Mouse (Mus musculus) midbrain, embryonic 16.5 days (tissue): ENCODE measurements around the gene Tiprl. TPM values are rescaled to one million over a fixed set of nuclear protein-coding genes. Genes with fewer than 3 reads are reported as not detected.
A peak's percentile ranks its signal among the peaks of the same experiment; 100 is the strongest.

Experiments
- ATAC-seq: fragments of 200-750 bp; cut with Nextera tagmentation; 2 replicates; pipeline ENCODE4 v1.8.0; 2017; ENCODE audit warnings: moderate TSS enrichment
- H3K27ac ChIP-seq: fragments of 300-500 bp; sonication (generic); 2 replicates; pipeline ENCODE4 v1.5.1; 2014; ENCODE audit warnings: mild to moderate bottlenecking, low read length, mixed read lengths
- H3K27me3 ChIP-seq: fragments of 300-500 bp; sonication (generic); 2 replicates; pipeline ENCODE4 v1.6.1; 2014; ENCODE audit warnings: low read depth, low read length, mixed read lengths; ENCODE audit not compliant: control insufficient read depth, insufficient read depth
- H3K36me3 ChIP-seq: fragments of 300-500 bp; sonication (generic); 2 replicates; pipeline ENCODE4 v1.6.1; 2014; ENCODE audit warnings: mild to moderate bottlenecking, low read length, moderate library complexity, mixed read lengths; ENCODE audit not compliant: control insufficient read depth, insufficient read depth
- H3K4me1 ChIP-seq: fragments of 300-500 bp; sonication (generic); 2 replicates; pipeline ENCODE4 v1.6.1; 2014; ENCODE audit warnings: mild to moderate bottlenecking, low read length, mixed read lengths; ENCODE audit not compliant: control insufficient read depth, insufficient read depth
- H3K4me2 ChIP-seq: fragments of 300-500 bp; sonication (generic); 2 replicates; pipeline ENCODE4 v1.6.1; 2014; ENCODE audit warnings: mild to moderate bottlenecking, low read length, mixed read lengths
- H3K4me3 ChIP-seq: fragments of 300-500 bp; sonication (generic); 2 replicates; pipeline ENCODE4 v1.5.1; 2014; ENCODE audit warnings: low read depth, mild to moderate bottlenecking, low read length, moderate library complexity, mixed read lengths
- H3K9ac ChIP-seq: fragments of 300-500 bp; sonication (generic); 2 replicates; pipeline ENCODE4 v1.6.1; 2014; ENCODE audit warnings: low read depth, low read length, mixed read lengths
- H3K9me3 ChIP-seq: fragments of 300-500 bp; sonication (generic); replicated peaks from 2 replicates; pipeline ENCODE4 v1.6.1; 2014; ENCODE audit warnings: mild to moderate bottlenecking, low read length, mixed read lengths; ENCODE audit not compliant: control insufficient read depth, poor library complexity, severe bottlenecking
- WGBS: fragments of 180-500 bp; shearing (Covaris S2); extraction: QIAGEN DNeasy Blood & Tissue Kit; methylation state at CpG from one replicate; pipeline ENCODE4 v1.1.7; 2014; 5-methylcytosine and 5-hydroxymethylcytosine counted together
- polyA plus RNA-seq: library from polyadenylated mRNA; unstranded; fragments of >200 nt; fragmentation: Nextera tagmentation; extraction: Ambion mirVana; gene quantifications from 2 replicates; pipeline ENCODE4 v1.2.1, GENCODE M21; 2015

Tiprl gene
- polyA plus RNA-seq, 1 experiment from 2014 or later = 160 TPM

DNA sequence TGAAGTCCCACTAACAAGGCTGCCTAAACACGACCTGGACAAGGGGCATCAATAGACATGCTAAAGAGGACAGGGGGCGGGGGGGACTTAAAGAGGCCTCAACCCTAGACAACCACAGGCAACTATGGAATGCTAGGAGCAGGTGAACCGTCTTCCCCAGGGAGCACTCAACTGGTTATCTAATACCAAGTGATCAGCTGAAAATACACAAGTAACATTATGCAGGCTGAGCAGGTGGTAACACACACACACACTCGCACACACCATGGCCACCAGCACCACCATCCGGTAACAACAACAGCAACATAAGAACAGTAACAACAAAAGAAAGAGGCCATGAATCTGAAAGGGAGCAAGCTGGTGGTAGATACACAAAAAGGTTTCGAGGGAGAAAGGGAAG, 46.7 kb downstream of the Tiprl start:
- 77% methylated on average over 6 of the region's 6 CpGs for WGBS
- no peak overlapping the region for H3K4me2 ChIP-seq
- ATAC-seq = no peak
- H3K27me3 ChIP-seq = no peaks in the 10 kb centered on the region; the same call in 1 of the 2 replicates
- H3K9ac ChIP-seq = no peak overlapping the region
- H3K4me3 ChIP-seq = no peak overlapping the region
- no peak overlapping the region for H3K27ac ChIP-seq
- no peaks in the 10 kb centered on the region for H3K36me3 ChIP-seq
- H3K9me3 ChIP-seq = no peaks in the 10 kb centered on the region
- peaks cover 12% of the 10 kb centered on the region for H3K4me1 ChIP-seq

DNA sequence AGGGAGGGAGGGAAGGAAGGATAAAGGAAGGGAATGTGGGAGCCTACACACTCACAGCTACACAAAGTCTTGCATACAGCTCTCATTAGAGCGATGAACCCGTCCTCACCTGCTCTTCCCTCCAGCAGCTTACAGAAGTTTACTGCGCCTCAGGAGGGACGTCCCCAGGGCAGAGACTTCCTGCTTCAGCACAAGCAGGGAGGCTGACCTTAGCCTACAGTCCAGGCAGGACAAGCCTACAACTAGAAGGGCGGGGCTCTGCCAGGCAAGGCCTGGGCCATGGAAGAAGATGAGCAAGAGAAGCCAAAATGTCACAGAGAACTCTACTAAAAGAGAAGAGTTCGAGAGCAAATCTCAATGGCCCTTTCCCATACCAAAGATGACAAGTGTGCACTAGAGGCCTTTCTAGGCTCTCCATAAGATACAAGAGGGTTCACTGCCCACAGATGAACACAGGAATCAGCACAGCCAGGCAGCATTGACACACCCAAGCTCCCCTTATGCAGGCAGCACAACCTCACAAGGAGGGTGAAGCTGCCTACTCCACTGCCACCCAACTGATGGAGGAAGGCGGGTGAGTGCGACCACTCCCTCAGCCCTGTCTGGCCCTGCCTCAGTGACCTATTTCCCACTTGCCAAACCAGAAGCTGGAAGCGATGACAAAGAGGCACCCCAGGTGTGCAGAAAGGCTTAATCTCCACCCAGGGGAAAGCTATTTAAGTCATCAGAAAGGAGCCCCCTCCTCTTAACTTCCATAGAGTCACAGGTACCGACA, 47.8 kb downstream of the Tiprl start:
- H3K27ac ChIP-seq = no peak overlapping the region
- no peak for ATAC-seq
- 81% methylated on average over 10 of the region's 10 CpGs for WGBS

DNA sequence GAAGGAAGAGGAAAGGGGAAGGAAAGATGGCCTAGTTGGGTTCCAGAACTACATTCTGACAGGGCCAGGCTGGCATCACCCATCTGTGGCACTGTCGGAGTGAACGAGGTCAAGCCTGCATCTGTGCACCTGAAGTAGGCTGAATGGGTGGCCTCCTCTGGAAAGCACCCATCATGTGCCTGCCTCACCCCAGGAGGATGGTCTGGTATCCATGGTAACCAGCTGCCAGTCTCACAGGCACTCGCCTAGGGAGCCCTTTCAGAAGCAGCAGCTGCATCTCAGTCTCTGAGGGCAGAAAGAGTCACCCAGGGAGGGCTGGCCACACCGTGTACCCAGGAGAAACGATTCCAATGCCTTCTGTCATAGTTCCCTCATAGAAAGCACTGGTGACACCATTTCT, 49.4 kb downstream of the Tiprl start:
- no peaks in the 10 kb centered on the region for H3K36me3 ChIP-seq
- no peak overlapping the region for H3K4me3 ChIP-seq
- no peaks in the 10 kb centered on the region for H3K27me3 ChIP-seq
- H3K9me3 ChIP-seq = no peaks in the 10 kb centered on the region
- ATAC-seq = peak; percentile 66; the same call in 1 of the 2 replicates
- no peak overlapping the region for H3K9ac ChIP-seq
- no peak overlapping the region for H3K4me2 ChIP-seq
- no peak overlapping the region for H3K27ac ChIP-seq
- WGBS = 38% methylated on average over 5 of the region's 5 CpGs
- H3K4me1 ChIP-seq = peaks cover 4% of the 10 kb centered on the region; the same call in 1 of the 2 replicates

More for the DNA sequence above, 47.8 kb downstream of the Tiprl start:
- H3K9me3 ChIP-seq = no peaks in the 10 kb centered on the region
- H3K4me1 ChIP-seq = peaks cover 7% of the 10 kb centered on the region; the same call in 1 of the 2 replicates
- no peak overlapping the region for H3K4me3 ChIP-seq
- no peaks in the 10 kb centered on the region; the same call in 1 of the 2 replicates for H3K27me3 ChIP-seq
- no peak overlapping the region for H3K4me2 ChIP-seq
- no peaks in the 10 kb centered on the region for H3K36me3 ChIP-seq
- no peak overlapping the region for H3K9ac ChIP-seq

- Histone ChIP-seq H3K4me2 (no peak overlapping the region), H3K36me3 (no peaks in the 10 kb centered on the region), H3K9me3 (no peaks in the 10 kb centered on the region), H3K27me3 (no peaks in the 10 kb centered on the region), H3K9ac (no peak overlapping the region), H3K27ac (no peak overlapping the region), H3K4me3 (no peak overlapping the region), H3K4me1 (peaks cover 4% of the 10 kb centered on the region; the same call in 1 of the 2 replicates)
- 78% methylated on average over 12 of the region's 12 CpGs for WGBS
- peak; percentile 40; the same call in 1 of the 2 replicates for ATAC-seq
Measured at GRCm38 (mm10) chr1:165186491-165186890, 50.3 kb downstream of the Tiprl start.

DNA sequence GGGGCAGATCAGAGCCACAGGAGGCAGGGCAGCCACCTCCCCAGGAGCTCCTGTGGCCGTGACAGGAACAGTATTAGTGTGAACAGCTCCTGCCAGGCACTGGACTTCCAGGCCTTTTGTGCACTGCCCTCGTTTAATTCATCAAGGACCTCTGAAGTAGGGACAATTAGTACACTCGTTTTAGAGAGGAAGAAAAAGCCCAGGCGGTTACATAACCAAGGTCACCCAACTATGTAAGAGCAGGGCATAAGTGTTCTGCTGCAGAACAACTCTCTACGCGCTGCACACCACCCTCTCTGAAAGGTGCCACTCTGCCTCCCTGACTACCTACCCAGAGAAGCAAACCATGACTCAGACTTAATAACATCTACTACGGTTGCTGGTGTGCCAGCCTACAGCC, 51.7 kb downstream of the Tiprl start:
- WGBS = 63% methylated on average over 7 of the region's 7 CpGs
- no peak for ATAC-seq
- no peak overlapping the region for H3K27ac ChIP-seq

DNA sequence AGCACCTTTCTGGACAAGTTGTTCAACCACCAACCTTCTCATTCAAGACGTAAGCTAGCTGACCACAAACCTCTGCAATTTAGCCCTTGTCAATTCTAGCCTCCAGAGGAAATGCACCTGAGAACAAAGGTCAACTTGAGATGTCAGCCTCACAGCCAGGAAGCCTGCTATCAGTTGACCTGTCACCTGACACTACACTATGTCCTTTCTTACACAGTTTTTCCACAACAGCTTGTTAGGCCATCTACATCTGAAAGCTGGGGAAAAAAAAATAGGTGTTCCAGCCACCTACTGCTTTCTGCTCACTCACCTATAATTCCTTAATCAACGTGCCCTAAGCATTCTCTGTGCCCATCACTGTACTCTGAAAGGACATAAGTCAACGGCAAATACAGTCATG, 52.6 kb downstream of the Tiprl start:
- Histone ChIP-seq H3K4me1 (peaks cover 4% of the 10 kb centered on the region; the same call in 1 of the 2 replicates), H3K4me3 (no peak overlapping the region), H3K36me3 (no peaks in the 10 kb centered on the region), H3K9me3 (no peaks in the 10 kb centered on the region), H3K27ac (no peak overlapping the region), H3K9ac (no peak overlapping the region), H3K27me3 (no peaks in the 10 kb centered on the region), H3K4me2 (no peak overlapping the region)
- ATAC-seq = no peak
- WGBS = 91% methylated on average over 3 of the region's 3 CpGs

More for the DNA sequence above, 51.7 kb downstream of the Tiprl start:
- Histone ChIP-seq H3K9me3 (no peaks in the 10 kb centered on the region), H3K27me3 (no peaks in the 10 kb centered on the region), H3K4me1 (peaks cover 4% of the 10 kb centered on the region; the same call in 1 of the 2 replicates), H3K36me3 (no peaks in the 10 kb centered on the region), H3K9ac (no peak overlapping the region), H3K4me2 (no peak overlapping the region), H3K4me3 (no peak overlapping the region)

- Histone ChIP-seq H3K4me1 (peaks cover 4% of the 10 kb centered on the region; the same call in 1 of the 2 replicates), H3K27me3 (no peaks in the 10 kb centered on the region), H3K4me3 (no peak overlapping the region), H3K36me3 (no peaks in the 10 kb centered on the region), H3K4me2 (no peak overlapping the region), H3K9me3 (no peaks in the 10 kb centered on the region), H3K27ac (no peak overlapping the region), H3K9ac (no peak overlapping the region)
- WGBS = 75% methylated on average over 6 of the region's 6 CpGs
- no peak for ATAC-seq
Measured at GRCm38 (mm10) chr1:165183400-165183799, 53.4 kb downstream of the Tiprl start.

DNA sequence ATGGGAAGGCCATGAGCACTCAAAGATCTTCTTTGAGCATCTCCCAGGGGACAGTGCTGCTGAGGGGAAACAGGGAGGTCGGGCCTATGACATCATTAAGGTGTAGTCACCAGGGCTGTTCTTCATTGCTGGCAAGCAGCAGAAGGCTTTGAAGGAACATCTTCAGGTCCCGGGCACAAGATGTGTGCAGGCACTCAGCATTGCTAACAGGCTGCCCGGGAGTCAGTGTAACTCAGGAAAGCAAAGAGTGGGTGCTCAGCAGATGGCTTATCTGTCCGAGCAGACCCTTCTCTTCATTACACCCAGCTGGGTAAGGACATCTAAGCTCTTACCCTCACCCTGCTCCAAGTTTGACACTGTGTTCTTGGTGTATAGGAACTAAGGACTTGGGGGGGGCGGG, 57.5 kb downstream of the Tiprl start:
- Histone ChIP-seq H3K4me2 (no peak overlapping the region), H3K9me3 (no peaks in the 10 kb centered on the region), H3K9ac (no peak overlapping the region), H3K36me3 (no peaks in the 10 kb centered on the region), H3K27me3 (no peaks in the 10 kb centered on the region), H3K27ac (no peak overlapping the region), H3K4me1 (no peaks in the 10 kb centered on the region), H3K4me3 (no peak overlapping the region)
- no peak for ATAC-seq
- 82% methylated on average over 5 of the region's 5 CpGs for WGBS

GRCm38 (mm10) chr1:165178075-165178474, 58.7 kb downstream of the Tiprl start:
- no peak for ATAC-seq
- Histone ChIP-seq H3K4me2 (no peak overlapping the region), H3K36me3 (no peaks in the 10 kb centered on the region), H3K27me3 (no peaks in the 10 kb centered on the region), H3K9ac (no peak overlapping the region), H3K9me3 (no peaks in the 10 kb centered on the region), H3K4me3 (no peak overlapping the region), H3K27ac (no peak overlapping the region), H3K4me1 (no peaks in the 10 kb centered on the region)
- WGBS = 89% methylated on average over 6 of the region's 6 CpGs
